Mouse (Mus musculus): Measurements from ENCODE around the gene Rpl7a.
"Not testable (repeated sequence)": the region's sequence is repeated elsewhere in the genome, so short reads cannot be mapped to it uniquely, and the experiment has no call there.

Rpl7a gene

GRCm38 (mm10) chr2:26910124-26910993 lies at the start of gene Rpl7a, which contains the start of gene Med22:
Gene Rpl7a, plus strand, starts transcription at chr2:26910764.
Gene Med22, minus strand, starts transcription at chr2:26910677.
- peak; percentile 98 to 99 for DNase-seq (ENCODE audit: low read depth in 2 of 2, low spot score in 2 of 2)

GRCm38 (mm10) chr2:26862856-26863255 lies 47.7 kb upstream of the Rpl7a start:
- DNase-seq (ENCODE audit: low read depth in 2 of 2, low spot score in 2 of 2): no peak

- DNase-seq (ENCODE audit: low read depth in 2 of 2, low spot score in 2 of 2): no peak
These were observed 45.7 kb upstream of the Rpl7a start, which contains the start of gene Abo for GRCm38 (mm10) chr2:26864879-26865278. Gene Abo, minus strand, starts transcription at chr2:26864979.

GRCm38 (mm10) chr2:26870666-26871065 lies 39.9 kb upstream of the Rpl7a start:
- DNase-seq (ENCODE audit: low read depth in 2 of 2, low spot score in 2 of 2): no peak

GRCm38 (mm10) chr2:26878571-26878970 lies 32.0 kb upstream of the Rpl7a start:
- DNase-seq (ENCODE audit: low read depth in 2 of 2, low spot score in 2 of 2): no peak

- not testable (repeated sequence) for DNase-seq (ENCODE audit: low read depth in 2 of 2, low spot score in 2 of 2)
These were observed 25.0 kb upstream of the Rpl7a start for GRCm38 (mm10) chr2:26885541-26885940.

GRCm38 (mm10) chr2:26886170-26886569 lies 24.4 kb upstream of the Rpl7a start:
- not testable (repeated sequence) for DNase-seq (ENCODE audit: low read depth in 2 of 2, low spot score in 2 of 2)

GRCm38 (mm10) chr2:26895898-26896297 lies 14.7 kb upstream of the Rpl7a start:
- DNase-seq (ENCODE audit: low read depth in 2 of 2, low spot score in 2 of 2): no peak

GRCm38 (mm10) chr2:26900731-26901130 lies 9.8 kb upstream of the Rpl7a start:
- no peak for DNase-seq (ENCODE audit: low read depth in 2 of 2, low spot score in 2 of 2)

- DNase-seq (ENCODE audit: low read depth in 2 of 2, low spot score in 2 of 2): no peak
These were observed 8.6 kb upstream of the Rpl7a start for GRCm38 (mm10) chr2:26901834-26902400.

GRCm38 (mm10) chr2:26902467-26903220 lies 7.9 kb upstream of the Rpl7a start, which contains the start of gene Surf6:
Gene Surf6, minus strand, starts transcription at chr2:26902879.
- peak; percentile 96 to 97 for DNase-seq (ENCODE audit: low read depth in 2 of 2, low spot score in 2 of 2)

- no peak for DNase-seq (ENCODE audit: low read depth in 2 of 2, low spot score in 2 of 2)
These were observed 7.3 kb upstream of the Rpl7a start for GRCm38 (mm10) chr2:26903311-26903710.

- DNase-seq (ENCODE audit: low read depth in 2 of 2, low spot score in 2 of 2): no peak
These were observed 4.6 kb upstream of the Rpl7a start for GRCm38 (mm10) chr2:26905936-26906335.

GRCm38 (mm10) chr2:26906431-26906830 lies 4.1 kb upstream of the Rpl7a start:
- DNase-seq (ENCODE audit: low read depth in 2 of 2, low spot score in 2 of 2): no peak

- no peak for DNase-seq (ENCODE audit: low read depth in 2 of 2, low spot score in 2 of 2)
These were observed 3.5 kb upstream of the Rpl7a start for GRCm38 (mm10) chr2:26907109-26907508.

GRCm38 (mm10) chr2:26908710-26909386 lies 1.7 kb upstream of the Rpl7a start:
- no peak for DNase-seq (ENCODE audit: low read depth in 2 of 2, low spot score in 2 of 2)

- DNase-seq (ENCODE audit: low read depth in 2 of 2, low spot score in 2 of 2): no peak
These were observed 1.2 kb upstream of the Rpl7a start for GRCm38 (mm10) chr2:26909387-26909784.

- no peak for DNase-seq (ENCODE audit: low read depth in 2 of 2, low spot score in 2 of 2)
These were observed 616 bp downstream of the Rpl7a start for GRCm38 (mm10) chr2:26910994-26911765.

- no peak for DNase-seq (ENCODE audit: low read depth in 2 of 2, low spot score in 2 of 2)
These were observed 1.7 kb downstream of the Rpl7a start for GRCm38 (mm10) chr2:26912253-26912770.
